Mouse (Mus musculus) liver, embryonic 14.5 days (tissue): ENCODE data around the gene Slc24a4.

Experiments
- CTCF ChIP-seq: IDR thresholded peaks from 2 replicates; pipeline ENCODE4 v1.5.1; 2016; ENCODE audit warnings: antibody characterized with exemption, low read depth, control low read depth
- EP300 ChIP-seq: IDR thresholded peaks from 2 replicates; pipeline ENCODE4 v1.6.1; 2016; ENCODE audit warnings: antibody characterized with exemption, low read depth

GRCm38 (mm10) chr12:102287904-102288602 lies 159.5 kb downstream of the Slc24a4 start:
- TF ChIP-seq EP300: no peak
- TF ChIP-seq CTCF: no peak
